In genomic region chr5:28293990-28294389, GRCm38 (mm10) we compare ENCODE assay signal across 8 mouse cellular contexts. TPM values are rescaled to one million over a fixed set of nuclear protein-coding genes. Genes with fewer than 3 reads are reported as not detected.
A peak's percentile ranks its signal among the peaks of the same experiment; 100 is the strongest.
DNase-seq lines count a peak whose midpoint lies in the region; ATAC-seq and TF ChIP-seq lines count a peak whose summit lies in the region.

No protein-coding gene starts in this region.

- no peaks in the 10 kb centered on the region for H3K9me3 ChIP-seq in hindbrain, embryonic 14.5 days (ENCODE audit: control insufficient read depth, low read length)
- no peaks in the 10 kb centered on the region for H3K9me3 ChIP-seq in hindbrain, embryonic 16.5 days (ENCODE audit: control insufficient read depth, low read length)

- peak; percentile 99 for TF ChIP-seq CTCF in bone marrow, adult 2 months (IDR thresholded peaks at IDR 0.05; ENCODE audit: control insufficient read depth, insufficient read depth, low read length)

- intact Hi-C loops in left cerebral cortex, postnatal 25 days (cut with DNase I): loop anchor here (1.0 kb wide), 1 partner anchor 94 kb away; no protein-coding TSS in a partner anchor

- no peak overlapping the region for H3K27ac ChIP-seq in hindbrain, embryonic 14.5 days
- H3K27ac ChIP-seq in hindbrain, embryonic 16.5 days (ENCODE audit: low read depth, low read length): no peak overlapping the region
- H3K27ac ChIP-seq in bone marrow, adult 2 months (ENCODE audit: control insufficient read depth, insufficient read depth, low read depth, low read length, poor library complexity): no peak overlapping the region

- H3K9ac ChIP-seq in hindbrain, embryonic 14.5 days: no peak overlapping the region
- no peak overlapping the region for H3K9ac ChIP-seq in hindbrain, embryonic 16.5 days (ENCODE audit: low read depth, low read length)

- TF ChIP-seq POLR2A in bone marrow, adult 2 months (IDR thresholded peaks at IDR 0.05; ENCODE audit: borderline replicate concordance, control insufficient read depth, low read depth, low read length): 0 out of 2 replicates have a peak, but pooled peaks have one; percentile 16

- 8% methylated on average over 6 of the region's 6 CpGs for WGBS in hindbrain, embryonic 14.5 days
- WGBS in hindbrain, embryonic 16.5 days: 11% methylated on average over 6 of the region's 6 CpGs
- WGBS in bone marrow, adult 2 months: 3% methylated on average over 6 of the region's 6 CpGs

- H3K27me3 ChIP-seq in hindbrain, embryonic 14.5 days (ENCODE audit: control insufficient read depth, insufficient read depth, low read length): no peaks in the 10 kb centered on the region
- H3K27me3 ChIP-seq in hindbrain, embryonic 16.5 days (replicated peaks; ENCODE audit: control insufficient read depth, insufficient read depth, low read length): no peaks in the 10 kb centered on the region

- peak; percentile 90 for DNase-seq in hindbrain, embryonic 14.5 days (ENCODE audit: low spot score)
- peak; percentile 29 for DNase-seq in fibroblast of lung, adult 2 months (ENCODE audit: low read depth)
- peak; percentile 80 to 81 for DNase-seq in left cerebral cortex, postnatal 25 days (ENCODE audit: low spot score in 2 of 2)
- DNase-seq in natural killer cell, adult 2 months (ENCODE audit: low spot score in 2 of 2): peak; percentile 69 to 82
- peak; percentile 96 for DNase-seq in testis, postnatal 10 days (ENCODE audit: low spot score)

- H3K4me3 ChIP-seq in hindbrain, embryonic 14.5 days (replicated peaks; ENCODE audit: low read length): no peak overlapping the region
- H3K4me3 ChIP-seq in hindbrain, embryonic 16.5 days (ENCODE audit: low read length): no peak overlapping the region
- no peak overlapping the region for H3K4me3 ChIP-seq in bone marrow, adult 2 months (replicated peaks; ENCODE audit: control insufficient read depth, low read depth, low read length)

- no peaks in the 10 kb centered on the region for H3K4me1 ChIP-seq in hindbrain, embryonic 14.5 days (replicated peaks; ENCODE audit: control insufficient read depth, insufficient read depth, low read length)
- no peaks in the 10 kb centered on the region for H3K4me1 ChIP-seq in hindbrain, embryonic 16.5 days (ENCODE audit: control insufficient read depth, insufficient read depth, low read depth, low read length)
- H3K4me1 ChIP-seq in bone marrow, adult 2 months (ENCODE audit: control insufficient read depth, insufficient read depth, low read length): no peaks in the 10 kb centered on the region; the same call in 1 of the 2 replicates

- no peaks in the 10 kb centered on the region for H3K36me3 ChIP-seq in hindbrain, embryonic 14.5 days (replicated peaks; ENCODE audit: control insufficient read depth, insufficient read depth)
- no peaks in the 10 kb centered on the region for H3K36me3 ChIP-seq in hindbrain, embryonic 16.5 days (ENCODE audit: control insufficient read depth, insufficient read depth, low read length)

- ATAC-seq in hindbrain, embryonic 14.5 days (ENCODE audit: low FRiP score): no peak
- no peak for ATAC-seq in hindbrain, embryonic 16.5 days
- ATAC-seq in hematopoietic stem cell, adult 5-6 weeks (replicated peaks in 1 of 2; ENCODE audit: insufficient read depth in 1 of 2, low FRiP score in 2 of 2, low TSS enrichment in 1 of 2, low read depth in 1 of 2, poor library complexity in 2 of 2, severe bottlenecking in 2 of 2): peak; percentile 74 to 76

- no peak overlapping the region for H3K4me2 ChIP-seq in hindbrain, embryonic 14.5 days (replicated peaks)
- H3K4me2 ChIP-seq in hindbrain, embryonic 16.5 days (ENCODE audit: low read length): no peak overlapping the region

RNA-seq across cellular contexts. Expression of gene Rbm33, which starts 22.9 kb away (rescaled TPM):
- polyA plus RNA-seq in hindbrain, embryonic 14.5 days (2014; fragmentation: Nextera tagmentation; extraction: Ambion mirVana): 20.2 and 22.5 TPM in 2 replicates
- 10.5 and 13.6 TPM in 2 replicates for polyA plus RNA-seq in hindbrain, embryonic 16.5 days (2015; fragmentation: Nextera tagmentation; extraction: Ambion mirVana)
- polyA plus RNA-seq in bone marrow, adult 2 months (2011; ENCODE audit: insufficient read depth, insufficient read length, low replicate concordance, missing spikeins): 27.9 and 36.3 TPM in 2 replicates
- 50.3 and 81.1 TPM in 2 replicates for total RNA-seq in hematopoietic stem cell, adult 5-6 weeks (2017)
- total RNA-seq in left cerebral cortex, postnatal 25 days (2021): 10 to 100 TPM; 63.8 to 70.7 TPM

RNA-seq across cellular contexts. Expression of gene Cnpy1, which starts 48.4 kb away (rescaled TPM):
- polyA plus RNA-seq in hindbrain, embryonic 14.5 days (2014; fragmentation: Nextera tagmentation; extraction: Ambion mirVana): 2.3 and 30.6 TPM in 2 replicates
- polyA plus RNA-seq in hindbrain, embryonic 16.5 days (2015; fragmentation: Nextera tagmentation; extraction: Ambion mirVana): 25.0 and 35.3 TPM in 2 replicates
- not detected in 2 replicates for polyA plus RNA-seq in bone marrow, adult 2 months (2011; ENCODE audit: insufficient read depth, insufficient read length, low replicate concordance, missing spikeins)
- total RNA-seq in hematopoietic stem cell, adult 5-6 weeks (2017): not detected in 2 replicates
- not detected for total RNA-seq in left cerebral cortex, postnatal 25 days (2021)

Comparison
In these comparisons a context has a peak if more than half of its experiments do, and no peak if none do; other contexts are left out.
1. ATAC-seq: peak in hematopoietic stem cell, adult 5-6 weeks (2 of 2); none in hindbrain, embryonic 14.5 days (single experiment) and hindbrain, embryonic 16.5 days (single experiment).
2. DNase-seq: peak in every context shown above with its lines; median percentile 96 in testis, postnatal 10 days; 90 in hindbrain, embryonic 14.5 days; 80 in left cerebral cortex, postnatal 25 days; 76 in natural killer cell, adult 2 months; 29 in fibroblast of lung, adult 2 months.